Mouse (Mus musculus) retina, adult 2 months (tissue): ENCODE data around the gene 4930583I09Rik.

ENCODE experiments used
- DNase-seq: peaks from one replicate; pipeline ENCODE4 v3.0.0-alpha.2; 2012; ENCODE audit warnings: low read depth, low spot score

The 4930583I09Rik gene

DNA sequence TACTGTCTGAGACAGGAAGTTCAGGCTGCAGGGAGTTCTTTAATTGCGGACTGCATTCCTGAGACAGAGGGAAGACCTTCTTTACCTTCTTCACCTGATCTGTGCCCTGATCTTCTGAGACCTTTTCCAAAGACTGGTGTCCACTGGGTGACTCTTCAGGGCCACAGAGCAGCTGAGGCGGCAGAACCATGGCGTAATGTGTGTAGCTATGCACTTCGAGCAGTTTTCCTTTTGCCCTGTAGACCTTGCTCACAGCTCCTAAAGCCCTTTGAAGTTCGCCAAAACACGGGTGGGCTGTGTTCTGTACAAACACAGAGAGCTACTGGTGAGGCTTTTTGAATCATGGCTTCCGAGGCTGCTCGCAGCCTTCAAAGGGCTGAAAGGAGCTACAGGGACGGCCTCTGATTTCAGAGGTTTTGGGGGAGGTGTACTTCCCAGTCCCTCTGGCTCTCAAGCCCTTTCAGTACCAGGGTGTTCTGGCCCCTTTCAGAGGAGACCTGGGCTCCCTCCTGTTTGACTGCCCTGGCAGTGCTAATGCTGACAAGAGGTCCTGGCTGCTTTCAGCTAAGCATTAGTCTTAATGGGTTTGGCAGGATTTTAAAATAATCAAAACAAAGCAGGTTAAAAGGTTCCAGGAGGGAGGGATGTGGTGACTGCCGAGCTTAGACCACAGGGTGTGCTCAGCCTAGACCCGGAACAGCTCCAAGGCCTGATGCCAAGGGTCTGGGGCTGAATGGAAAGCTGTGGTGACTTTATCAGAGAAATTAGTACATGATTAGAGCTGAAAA is 33.5 kb downstream of the 4930583I09Rik start:
- no peak for DNase-seq

DNA sequence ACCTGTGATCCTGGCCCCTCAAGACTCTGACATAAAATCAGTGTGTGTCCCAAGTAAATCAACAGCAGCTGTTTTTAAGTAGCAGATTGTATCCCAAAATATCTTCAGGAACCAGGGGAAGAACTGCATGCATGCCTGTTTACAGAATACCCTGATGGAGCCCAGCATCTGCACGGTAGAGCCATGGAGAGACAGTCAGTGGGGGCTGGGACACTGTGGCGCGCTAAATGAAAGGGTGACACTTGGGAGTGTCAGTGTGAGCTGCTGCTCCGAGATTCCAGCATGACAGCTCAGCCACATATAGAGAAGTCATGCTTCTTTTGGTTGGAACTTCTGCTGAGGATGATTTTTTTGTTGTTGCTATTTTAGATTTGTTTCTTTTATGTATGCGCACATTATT is 43.2 kb downstream of the 4930583I09Rik start:
- DNase-seq: no peak

DNA sequence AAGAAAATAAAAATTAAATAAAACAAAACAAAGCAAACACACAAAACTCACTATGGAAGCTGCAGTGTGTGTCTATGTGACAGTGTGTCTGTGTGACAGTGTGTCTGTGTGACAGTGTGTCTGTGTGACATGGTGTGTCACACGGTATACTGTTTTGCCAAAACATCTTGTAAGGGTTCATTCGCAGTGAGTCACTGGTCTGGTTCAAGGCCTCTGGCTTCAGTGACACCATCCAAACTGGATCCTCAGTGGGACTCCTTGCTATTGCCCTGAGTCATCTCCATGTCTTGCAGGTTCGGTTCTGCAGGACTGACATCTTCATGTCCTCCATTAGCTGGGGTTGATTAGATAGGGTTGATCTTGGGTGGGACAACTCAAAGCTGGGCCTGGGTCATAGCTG is 43.8 kb downstream of the 4930583I09Rik start:
- DNase-seq: no peak

DNA sequence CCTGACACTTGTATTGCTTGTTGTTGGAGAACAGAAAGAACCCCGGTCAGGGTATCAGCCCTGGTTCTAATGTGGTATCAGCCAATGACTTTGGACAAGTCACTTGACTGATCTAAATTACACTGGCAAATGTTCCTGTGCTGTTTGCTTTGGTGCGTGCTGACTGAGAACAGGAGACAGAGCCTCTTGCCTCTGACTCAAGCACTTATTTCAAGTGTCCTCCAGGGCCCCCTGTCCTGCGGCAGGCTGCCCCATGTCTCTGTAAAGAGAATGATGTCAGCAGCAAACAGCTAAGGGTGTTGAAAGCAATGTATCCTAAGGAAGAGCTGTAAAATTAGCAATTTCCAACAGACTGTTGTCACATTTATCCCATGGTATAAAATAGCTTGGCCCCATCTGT is 46.7 kb downstream of the 4930583I09Rik start:
- DNase-seq: no peak

DNA sequence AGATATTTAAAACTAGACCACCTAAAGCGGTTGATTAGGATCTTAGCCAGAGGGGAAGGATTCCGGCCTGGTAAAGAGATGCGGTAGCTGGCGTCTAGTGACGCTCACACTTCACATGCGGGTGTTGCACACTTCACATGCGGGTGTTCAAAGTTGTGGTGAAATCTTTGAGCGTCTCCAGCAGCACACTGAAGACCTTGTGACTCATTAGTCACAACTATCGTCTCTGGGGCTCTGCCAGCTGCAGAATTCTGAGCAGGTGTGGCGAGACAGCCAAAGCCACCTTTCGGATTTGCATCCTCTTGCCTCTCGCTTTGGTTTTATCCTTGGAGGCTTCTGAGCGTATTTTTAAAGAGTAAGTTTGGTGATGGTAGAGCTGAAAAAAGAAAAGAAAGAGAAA is 47.6 kb downstream of the 4930583I09Rik start:
- DNase-seq: no peak

DNA sequence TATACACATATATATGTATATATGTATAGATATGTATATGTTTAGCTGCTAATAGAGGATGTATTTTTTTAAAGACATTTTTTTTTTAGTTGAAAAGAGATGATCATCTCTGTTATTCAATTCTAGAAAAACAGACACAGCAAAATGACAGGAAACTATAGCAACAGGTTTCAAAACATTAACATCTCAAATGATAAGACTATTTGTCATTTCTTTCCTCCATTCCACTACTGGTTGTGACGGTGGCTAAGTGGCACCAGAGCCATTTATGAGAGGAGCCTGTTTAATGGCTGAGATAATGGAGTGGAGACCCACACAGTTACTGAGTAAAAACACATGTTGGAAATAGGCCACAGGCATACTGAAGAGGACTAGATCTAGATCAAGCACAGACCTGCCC is 49.9 kb downstream of the 4930583I09Rik start:
- DNase-seq: no peak
